Mouse (Mus musculus) megakaryocyte, adult 5-6 weeks (primary cell): ENCODE measurements around the gene Gm9195. TPM values are rescaled to one million over a fixed set of nuclear protein-coding genes. Genes with fewer than 3 reads are reported as not detected.
A peak's percentile ranks its signal among the peaks of the same experiment; 100 is the strongest.

Experiments
- ATAC-seq: 2 replicates; pipeline ENCODE4 v1.8.0; 2016; ENCODE audit warnings: mild to moderate bottlenecking, inconsistent platforms; ENCODE audit not compliant: poor library complexity, severe bottlenecking
- total RNA-seq, 2 experiments: library from RNA; stranded (forward) in 1 of 2; stranded (reverse) in 1 of 2; fragments of 153-499, 151-499 nt in 1 of 2; fragments of 221-1000, 200-1000 nt in 1 of 2; gene quantifications; 2 replicates each; pipeline versions ENCODE4 v1.2.3 to v1.2.4; 2015 to 2017

The Gm9195 gene
- not detected in 2 replicates for total RNA-seq (2015)
- not detected in 2 replicates for total RNA-seq (2017)

- no peak for ATAC-seq
Observed at GRCm38 (mm10) chr14:72491738-72492137, at the start of gene Gm9195. Gene Gm9195 (minus strand): TSS chr14:72491838.

- no peak for ATAC-seq
Observed at GRCm38 (mm10) chr14:72536392-72537017, 44.9 kb upstream of the Gm9195 start.

GRCm38 (mm10) chr14:72533862-72534261 is 42.2 kb upstream of the Gm9195 start:
- ATAC-seq, result no peak

- peak; percentile 47 for ATAC-seq
Observed at GRCm38 (mm10) chr14:72532028-72532917, 40.6 kb upstream of the Gm9195 start.

GRCm38 (mm10) chr14:72527126-72527525 is 35.5 kb upstream of the Gm9195 start:
- no peak for ATAC-seq

GRCm38 (mm10) chr14:72519561-72519960 is 27.9 kb upstream of the Gm9195 start:
- ATAC-seq, result no peak

- no peak for ATAC-seq
Observed at GRCm38 (mm10) chr14:72518786-72519185, 27.1 kb upstream of the Gm9195 start.

- ATAC-seq, result no peak
Observed at GRCm38 (mm10) chr14:72516376-72516775, 24.7 kb upstream of the Gm9195 start.

- no peak for ATAC-seq
Observed at GRCm38 (mm10) chr14:72506723-72507420, 15.2 kb upstream of the Gm9195 start.

- no peak for ATAC-seq
Observed at GRCm38 (mm10) chr14:72506018-72506722, 14.5 kb upstream of the Gm9195 start.

- no peak for ATAC-seq
Observed at GRCm38 (mm10) chr14:72504985-72505384, 13.3 kb upstream of the Gm9195 start.

GRCm38 (mm10) chr14:72503241-72503640 is 11.6 kb upstream of the Gm9195 start:
- no peak for ATAC-seq

- no peak for ATAC-seq
Observed at GRCm38 (mm10) chr14:72493775-72494174, 2.1 kb upstream of the Gm9195 start.

- no peak for ATAC-seq
Observed at GRCm38 (mm10) chr14:72490367-72490766, 1.3 kb downstream of the Gm9195 start.

- no peak for ATAC-seq
Observed at GRCm38 (mm10) chr14:72474501-72474900, 17.1 kb downstream of the Gm9195 start.

- ATAC-seq, result no peak
Observed at GRCm38 (mm10) chr14:72468429-72468828, 23.2 kb downstream of the Gm9195 start.

GRCm38 (mm10) chr14:72466384-72466783 is 25.3 kb downstream of the Gm9195 start:
- no peak for ATAC-seq

- no peak for ATAC-seq
Observed at GRCm38 (mm10) chr14:72461591-72461990, 30.0 kb downstream of the Gm9195 start.

GRCm38 (mm10) chr14:72460291-72460690 is 31.3 kb downstream of the Gm9195 start:
- ATAC-seq, result no peak

GRCm38 (mm10) chr14:72458930-72459329 is 32.7 kb downstream of the Gm9195 start:
- no peak for ATAC-seq
